Mouse (Mus musculus): ENCODE measurements around the gene Lgals9. TPM values are rescaled to one million over a fixed set of nuclear protein-coding genes. Genes with fewer than 3 reads are reported as not detected.
"Not testable (repeated sequence)": the region's sequence is repeated elsewhere in the genome, so short reads cannot be mapped to it uniquely, and the experiment has no call there.

Gene Lgals9
- polyA plus RNA-seq, 1 experiment from 2014 or later = 8.8 TPM

- 98% methylated on average over 2 of the region's 2 CpGs for WGBS
- H3K9me3 ChIP-seq (ENCODE audit: control insufficient read depth, low read length) = no peaks in the 10 kb centered on the region
- no peak overlapping the region for H3K4me2 ChIP-seq (ENCODE audit: low read depth, low read length)
- no peaks in the 10 kb centered on the region for H3K4me1 ChIP-seq (ENCODE audit: control insufficient read depth, insufficient read depth, low read length)
- H3K36me3 ChIP-seq (ENCODE audit: control insufficient read depth, insufficient read depth, low read length) = 0 out of 2 replicates have a peak, but pooled peaks cover 7% of the 10 kb centered on the region
- H3K9ac ChIP-seq (replicated peaks; ENCODE audit: low read depth, low read length) = no peak overlapping the region
- no peaks in the 10 kb centered on the region for H3K27me3 ChIP-seq (ENCODE audit: control insufficient read depth, insufficient read depth, low read length)
- ATAC-seq (ENCODE audit: low read depth) = no peak
- H3K4me3 ChIP-seq (ENCODE audit: low read depth, low read length) = no peak overlapping the region
- H3K27ac ChIP-seq (ENCODE audit: low read depth, low read length) = no peak overlapping the region
These were observed 27.8 kb upstream of the Lgals9 start for GRCm38 (mm10) chr11:79012529-79012928.

GRCm38 (mm10) chr11:79008891-79009290 is 24.1 kb upstream of the Lgals9 start:
- ATAC-seq (ENCODE audit: low read depth) = no peak
- Histone ChIP-seq H3K9ac (replicated peaks; ENCODE audit: low read depth, low read length) (no peak overlapping the region), H3K9me3 (ENCODE audit: control insufficient read depth, low read length) (no peaks in the 10 kb centered on the region), H3K27ac (ENCODE audit: low read depth, low read length) (no peak overlapping the region), H3K36me3 (ENCODE audit: control insufficient read depth, insufficient read depth, low read length) (no peaks in the 10 kb centered on the region), H3K4me2 (ENCODE audit: low read depth, low read length) (no peak overlapping the region), H3K4me1 (ENCODE audit: control insufficient read depth, insufficient read depth, low read length) (no peaks in the 10 kb centered on the region), H3K27me3 (ENCODE audit: control insufficient read depth, insufficient read depth, low read length) (no peaks in the 10 kb centered on the region), H3K4me3 (ENCODE audit: low read depth, low read length) (no peak overlapping the region)
- 81% methylated on average over 7 of the region's 7 CpGs for WGBS

DNA sequence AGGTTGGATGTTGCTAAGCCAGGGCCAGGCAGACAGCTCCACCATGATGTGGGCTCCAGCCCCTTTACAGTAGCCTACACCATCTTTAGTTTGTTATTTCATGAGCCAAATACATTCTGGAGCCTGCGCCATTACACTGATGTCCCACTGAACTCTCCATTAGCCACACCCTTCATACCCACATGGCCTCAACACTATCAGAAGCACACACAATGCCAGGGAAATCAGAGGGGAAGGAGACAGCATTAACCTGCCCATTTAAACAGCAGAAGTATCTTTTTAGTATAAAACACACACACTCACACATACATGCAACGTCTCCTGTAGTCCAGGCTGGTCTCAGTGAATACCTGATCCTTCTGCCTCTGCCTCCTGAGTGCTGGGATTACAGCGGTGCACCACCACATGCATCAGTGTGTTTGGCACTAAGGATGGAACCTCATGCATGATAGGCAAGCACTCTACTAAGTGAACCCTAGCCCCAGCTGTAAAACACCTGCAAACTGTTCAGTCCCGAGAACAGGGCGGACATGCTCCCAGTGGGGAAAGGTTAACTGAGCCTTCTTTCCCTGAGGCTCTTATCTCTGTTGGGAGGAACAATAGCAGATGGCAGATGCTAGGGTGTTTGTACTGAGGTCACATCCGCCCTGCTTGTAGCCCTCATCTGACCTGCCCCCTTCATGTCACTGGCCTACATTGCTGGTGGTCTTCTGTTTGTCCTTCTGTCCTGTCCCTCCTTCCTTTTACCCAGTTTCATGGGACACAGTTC is 23.4 kb upstream of the Lgals9 start:
- 61% methylated on average over 6 of the region's 6 CpGs for WGBS
- Histone ChIP-seq H3K9me3 (ENCODE audit: control insufficient read depth, low read length) (no peaks in the 10 kb centered on the region), H3K27ac (ENCODE audit: low read depth, low read length) (no peak overlapping the region), H3K4me1 (ENCODE audit: control insufficient read depth, insufficient read depth, low read length) (no peaks in the 10 kb centered on the region), H3K4me3 (ENCODE audit: low read depth, low read length) (no peak overlapping the region), H3K36me3 (ENCODE audit: control insufficient read depth, insufficient read depth, low read length) (no peaks in the 10 kb centered on the region), H3K27me3 (ENCODE audit: control insufficient read depth, insufficient read depth, low read length) (no peaks in the 10 kb centered on the region), H3K4me2 (ENCODE audit: low read depth, low read length) (no peak overlapping the region), H3K9ac (replicated peaks; ENCODE audit: low read depth, low read length) (no peak overlapping the region)
- ATAC-seq (ENCODE audit: low read depth) = no peak

- H3K4me1 ChIP-seq (ENCODE audit: control insufficient read depth, insufficient read depth, low read length); H3K27ac ChIP-seq (ENCODE audit: low read depth, low read length); H3K9me3 ChIP-seq (ENCODE audit: control insufficient read depth, low read length); H3K4me3 ChIP-seq (ENCODE audit: low read depth, low read length); H3K9ac ChIP-seq (replicated peaks; ENCODE audit: low read depth, low read length); ATAC-seq (ENCODE audit: low read depth); H3K36me3 ChIP-seq (ENCODE audit: control insufficient read depth, insufficient read depth, low read length); H3K4me2 ChIP-seq (ENCODE audit: low read depth, low read length); H3K27me3 ChIP-seq (ENCODE audit: control insufficient read depth, insufficient read depth, low read length): not testable (repeated sequence)
- WGBS = 83% methylated on average over 3 of the region's 3 CpGs
These were observed 22.6 kb upstream of the Lgals9 start for GRCm38 (mm10) chr11:79007356-79007755.

DNA sequence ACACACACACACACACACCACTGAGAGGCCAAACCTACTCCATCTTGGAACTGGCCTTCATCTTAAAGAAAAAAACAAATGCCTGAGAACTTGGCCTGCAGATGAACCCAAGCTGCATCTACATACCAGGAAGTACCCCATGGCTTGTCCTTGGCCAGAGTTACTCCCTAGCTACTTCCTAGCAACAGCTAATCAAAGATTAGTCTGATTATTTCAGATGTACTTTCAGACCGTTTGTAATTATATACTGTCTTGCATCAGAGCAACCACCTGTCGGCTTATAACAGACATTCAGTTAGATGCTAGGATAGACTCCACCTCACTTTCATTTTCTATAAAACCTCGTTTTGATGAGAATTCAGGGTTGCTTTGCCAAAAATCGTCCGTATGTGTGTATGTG is 21.7 kb upstream of the Lgals9 start:
- Histone ChIP-seq H3K4me3 (ENCODE audit: low read depth, low read length) (no peak overlapping the region), H3K27ac (ENCODE audit: low read depth, low read length) (no peak overlapping the region), H3K9me3 (ENCODE audit: control insufficient read depth, low read length) (no peaks in the 10 kb centered on the region), H3K27me3 (ENCODE audit: control insufficient read depth, insufficient read depth, low read length) (no peaks in the 10 kb centered on the region), H3K36me3 (ENCODE audit: control insufficient read depth, insufficient read depth, low read length) (no peaks in the 10 kb centered on the region), H3K4me1 (ENCODE audit: control insufficient read depth, insufficient read depth, low read length) (no peaks in the 10 kb centered on the region), H3K9ac (replicated peaks; ENCODE audit: low read depth, low read length) (no peak overlapping the region), H3K4me2 (ENCODE audit: low read depth, low read length) (no peak overlapping the region)
- WGBS = 73% methylated on average over 5 of the region's 5 CpGs
- no peak for ATAC-seq (ENCODE audit: low read depth)

DNA sequence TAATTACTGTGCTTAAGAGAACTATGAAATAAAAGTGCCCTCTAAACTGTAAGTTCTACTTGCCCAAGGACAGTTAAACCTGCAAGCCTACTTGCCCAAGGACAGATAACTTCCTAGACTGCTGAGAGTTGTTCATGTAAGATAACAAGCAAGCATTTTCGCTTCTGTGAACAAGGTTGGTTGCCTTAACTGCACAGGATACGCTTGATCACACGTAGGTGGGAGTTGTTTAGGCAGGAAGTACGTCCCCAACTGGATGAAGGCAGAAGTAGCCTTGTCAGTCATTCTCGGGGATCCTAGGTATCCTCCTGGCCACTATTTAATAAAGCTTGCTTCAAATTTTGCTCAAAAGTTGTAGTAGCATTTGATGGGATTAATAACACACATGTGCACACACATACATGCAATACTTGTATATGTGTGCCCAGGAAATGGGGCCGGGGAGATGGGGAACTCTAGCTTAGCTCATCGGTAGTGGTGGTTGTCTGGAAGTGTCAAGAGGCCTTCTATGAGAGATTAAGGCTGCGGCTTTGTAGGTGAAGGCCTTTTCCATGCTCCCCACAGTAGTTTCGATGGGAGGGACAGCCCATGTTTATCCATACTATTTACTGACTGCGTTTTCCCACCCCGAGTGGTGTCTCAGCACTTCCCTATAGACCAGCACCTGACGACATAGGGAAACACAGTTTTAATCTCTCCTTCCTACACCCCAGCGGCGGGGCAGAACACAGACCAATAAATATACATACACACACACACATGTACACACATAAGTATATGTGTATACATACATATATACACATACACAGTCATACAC is 21.0 kb upstream of the Lgals9 start:
- no peaks in the 10 kb centered on the region for H3K4me1 ChIP-seq (ENCODE audit: control insufficient read depth, insufficient read depth, low read length)
- ATAC-seq (ENCODE audit: low read depth) = no peak
- 90% methylated on average over 14 of the region's 14 CpGs for WGBS
- no peaks in the 10 kb centered on the region for H3K9me3 ChIP-seq (ENCODE audit: control insufficient read depth, low read length)
- H3K36me3 ChIP-seq (ENCODE audit: control insufficient read depth, insufficient read depth, low read length) = no peaks in the 10 kb centered on the region
- no peak overlapping the region for H3K4me3 ChIP-seq (ENCODE audit: low read depth, low read length)
- no peak overlapping the region for H3K9ac ChIP-seq (replicated peaks; ENCODE audit: low read depth, low read length)
- no peaks in the 10 kb centered on the region for H3K27me3 ChIP-seq (ENCODE audit: control insufficient read depth, insufficient read depth, low read length)
- no peak overlapping the region for H3K4me2 ChIP-seq (ENCODE audit: low read depth, low read length)
- no peak overlapping the region for H3K27ac ChIP-seq (ENCODE audit: low read depth, low read length)

DNA sequence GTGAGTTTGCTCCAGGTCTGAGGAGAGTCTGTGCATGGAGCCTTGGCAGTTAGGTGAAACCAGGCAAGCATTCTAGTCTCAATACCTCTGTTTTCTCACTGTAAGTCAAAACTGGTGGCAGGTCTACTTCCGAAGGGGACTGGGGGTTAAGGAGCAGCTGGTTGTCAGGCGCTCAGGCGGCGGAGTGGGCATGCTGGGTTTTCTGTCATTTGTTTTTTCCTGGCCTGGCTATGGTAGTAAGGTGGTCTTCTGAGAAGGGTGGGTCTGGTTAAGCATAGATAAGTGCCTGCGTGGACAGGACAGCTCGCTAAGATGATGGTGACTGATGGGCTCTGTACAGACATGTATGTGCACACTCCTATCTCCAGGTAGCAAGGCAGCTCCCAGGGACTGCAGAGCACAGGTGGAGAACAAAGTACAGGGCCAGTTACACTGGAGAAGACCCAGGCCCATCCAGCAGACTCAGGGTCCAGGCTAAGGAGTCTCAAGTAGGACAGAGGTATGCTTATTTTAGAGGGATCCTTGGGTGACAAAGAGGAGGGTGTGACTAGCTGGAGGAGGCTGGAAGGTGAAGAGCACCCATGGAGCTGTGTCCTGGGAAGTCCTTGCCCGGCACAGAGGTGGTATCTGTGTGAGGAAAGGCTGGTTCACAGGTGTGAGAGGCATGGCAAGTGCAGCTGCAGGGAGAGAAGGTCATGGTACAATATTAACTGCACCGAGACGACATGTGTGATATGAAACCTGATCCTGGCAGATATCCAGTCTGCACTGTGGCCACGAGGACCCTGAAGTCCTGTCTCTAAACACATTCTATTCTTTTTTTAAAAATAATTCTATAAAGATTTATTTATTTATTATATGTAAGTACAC is 19.3 kb upstream of the Lgals9 start:
- H3K4me2 ChIP-seq (ENCODE audit: low read depth, low read length) = no peak overlapping the region
- H3K9ac ChIP-seq (replicated peaks; ENCODE audit: low read depth, low read length) = no peak overlapping the region
- H3K36me3 ChIP-seq (ENCODE audit: control insufficient read depth, insufficient read depth, low read length) = no peaks in the 10 kb centered on the region
- no peaks in the 10 kb centered on the region for H3K9me3 ChIP-seq (ENCODE audit: control insufficient read depth, low read length)
- H3K27me3 ChIP-seq (ENCODE audit: control insufficient read depth, insufficient read depth, low read length) = no peaks in the 10 kb centered on the region
- no peak for ATAC-seq (ENCODE audit: low read depth)
- no peak overlapping the region for H3K27ac ChIP-seq (ENCODE audit: low read depth, low read length)
- 82% methylated on average over 10 of the region's 10 CpGs for WGBS
- H3K4me3 ChIP-seq (ENCODE audit: low read depth, low read length) = no peak overlapping the region
- no peaks in the 10 kb centered on the region for H3K4me1 ChIP-seq (ENCODE audit: control insufficient read depth, insufficient read depth, low read length)

- no peak for ATAC-seq (ENCODE audit: low read depth)
- no peak overlapping the region for H3K9ac ChIP-seq (replicated peaks; ENCODE audit: low read depth, low read length)
- no peak overlapping the region for H3K4me3 ChIP-seq (ENCODE audit: low read depth, low read length)
- H3K4me2 ChIP-seq (ENCODE audit: low read depth, low read length) = no peak overlapping the region
- no peaks in the 10 kb centered on the region for H3K36me3 ChIP-seq (ENCODE audit: control insufficient read depth, insufficient read depth, low read length)
- H3K9me3 ChIP-seq (ENCODE audit: control insufficient read depth, low read length) = no peaks in the 10 kb centered on the region
- WGBS = 70% methylated on average over 11 of the region's 11 CpGs
- no peaks in the 10 kb centered on the region for H3K27me3 ChIP-seq (ENCODE audit: control insufficient read depth, insufficient read depth, low read length)
- no peaks in the 10 kb centered on the region for H3K4me1 ChIP-seq (ENCODE audit: control insufficient read depth, insufficient read depth, low read length)
- no peak overlapping the region for H3K27ac ChIP-seq (ENCODE audit: low read depth, low read length)
These were observed 18.5 kb upstream of the Lgals9 start for GRCm38 (mm10) chr11:79003053-79003768.

Measured in neural tube, embryonic 14.5 days (tissue).